Mouse (Mus musculus): Measurements from ENCODE around the gene Saal1. TPM values are rescaled to one million over a fixed set of nuclear protein-coding genes. Genes with fewer than 3 reads are reported as not detected.

Saal1 gene
- total and polyA plus RNA-seq, 3 experiments: 13.6 to 26.0 TPM; not detected in 1

DNA sequence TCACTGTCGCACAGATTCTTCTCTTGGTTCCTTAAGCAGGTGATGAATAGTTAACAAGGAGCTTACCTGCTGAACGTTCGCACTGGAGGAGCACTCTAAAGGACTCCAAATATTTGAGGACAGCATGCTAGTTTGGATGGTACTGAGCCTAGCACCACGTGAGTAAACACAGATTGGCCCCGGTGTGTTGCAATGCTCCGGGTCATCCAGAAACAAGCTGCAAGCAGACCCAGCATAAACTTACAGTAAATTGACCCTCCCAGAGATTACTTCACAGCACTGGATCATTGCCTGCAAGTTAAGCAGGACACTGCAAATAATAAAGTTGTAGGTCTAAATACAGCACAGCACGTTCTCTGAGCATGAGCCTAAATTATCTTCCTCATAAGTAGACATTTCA, 9.0 kb upstream of the Saal1 start:
- Histone ChIP-seq H3K4me3 (ENCODE audit: control insufficient read depth in 1 of 2, insufficient read depth in 1 of 2, low read depth in 2 of 2, low read length in 2 of 2) (no peak overlapping the region), H3K9me3 (replicated peaks; ENCODE audit: insufficient read depth, low read length) (no peaks in the 10 kb centered on the region), H3K9ac (ENCODE audit: control insufficient read depth, low read depth, low read length, poor library complexity, severe bottlenecking) (no peak overlapping the region), H3K79me2 (ENCODE audit: control insufficient read depth, insufficient read depth, low read length, poor library complexity) (no peaks in the 10 kb centered on the region), H3K27ac (ENCODE audit: control insufficient read depth, low read depth, low read length) (no peak overlapping the region), H3K27me3 (ENCODE audit: control insufficient read depth in 1 of 2, insufficient read depth in 2 of 2, low read length in 2 of 2) (peaks cover 0 to 3% of the 10 kb centered on the region in 2 experiments; a peak in 1 of 4 replicates), H3K4me1 (ENCODE audit: control insufficient read depth in 1 of 2, insufficient read depth in 2 of 2, low read length in 2 of 2) (peaks cover 6 to 12% of the 10 kb centered on the region in 2 experiments), H3K36me3 (ENCODE audit: control insufficient read depth in 1 of 2, insufficient read depth in 2 of 2, low read length in 2 of 2) (no peaks in the 10 kb centered on the region)
- no peak for DNase-seq (ENCODE audit: low read depth, low spot score)
- TF ChIP-seq MAX (IDR thresholded peaks at IDR 0.05; ENCODE audit: low read length) (no peak), KAT2A (conservative IDR thresholded peaks at IDR 0.05; ENCODE audit: low read depth, low read length) (no peak), ETS1 (IDR thresholded peaks at IDR 0.05; ENCODE audit: low read depth, low read length) (no peak), JUND (IDR thresholded peaks at IDR 0.05; ENCODE audit: low read depth, low read length) (no peak), ZKSCAN1 (IDR thresholded peaks at IDR 0.05; ENCODE audit: low read depth, low read length) (no peak), MEF2A (IDR thresholded peaks at IDR 0.05; ENCODE audit: extremely low read depth, insufficient replicate concordance, low read depth, low read length, poor library complexity, severe bottlenecking) (no peak), MXI1 (IDR thresholded peaks at IDR 0.05; ENCODE audit: low read depth, low read length) (no peak), NELFE (IDR thresholded peaks at IDR 0.05; ENCODE audit: low read depth, low read length) (no peak), GABPA (IDR thresholded peaks at IDR 0.05; ENCODE audit: low read depth, low read length) (no peak), MYB (IDR thresholded peaks at IDR 0.05; ENCODE audit: low read depth, low read length) (no peak), TBP (IDR thresholded peaks at IDR 0.05; ENCODE audit: low read depth, low read length) (no peak), CHD1 (IDR thresholded peaks at IDR 0.05; ENCODE audit: low read depth, low read length) (no peak), ZC3H11A (IDR thresholded peaks at IDR 0.05; ENCODE audit: low read depth, low read length) (no peak)

DNA sequence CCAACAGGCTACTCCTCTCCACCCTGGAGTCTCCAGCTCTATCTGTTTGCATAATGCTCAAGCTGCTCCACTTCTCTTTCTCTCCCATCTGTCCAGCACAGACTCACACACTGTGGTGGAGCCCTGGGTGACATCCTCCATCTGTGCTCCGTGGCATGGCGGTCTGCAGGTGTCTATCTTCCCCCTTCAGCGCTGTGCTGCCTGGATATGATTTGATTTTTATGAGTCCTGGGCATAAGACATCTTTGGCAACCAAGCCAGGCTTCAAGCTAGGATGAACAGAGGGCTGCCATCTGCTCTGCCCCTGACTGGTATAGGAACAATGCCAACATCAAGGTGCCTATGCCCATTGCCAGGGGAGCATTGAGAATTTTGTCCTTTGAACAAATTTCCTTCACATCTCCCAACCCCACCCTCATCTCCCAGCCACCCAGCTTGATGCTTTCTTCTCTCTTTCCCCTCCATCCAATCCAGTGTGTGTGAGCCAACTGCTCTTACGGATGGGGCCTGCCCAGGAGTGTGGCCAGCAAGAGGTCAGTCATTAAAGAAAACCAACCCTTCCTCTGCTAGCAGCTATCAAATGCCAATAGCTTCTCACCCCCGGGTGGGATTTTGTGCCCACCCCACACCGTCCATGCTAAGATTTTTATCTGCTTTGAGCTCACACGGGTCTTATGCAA, 8.3 kb upstream of the Saal1 start:
- no peak overlapping the region for H3K27ac ChIP-seq (ENCODE audit: control insufficient read depth, low read depth, low read length)
- H3K4me1 ChIP-seq (ENCODE audit: control insufficient read depth in 1 of 2, insufficient read depth in 2 of 2, low read length in 2 of 2): peaks cover 8 to 9% of the 10 kb centered on the region in 2 experiments; a peak in 3 of 4 replicates

More for the DNA sequence above, 8.3 kb upstream of the Saal1 start:
- no peak for DNase-seq (ENCODE audit: low read depth, low spot score)
- Histone ChIP-seq H3K36me3 (ENCODE audit: control insufficient read depth in 1 of 2, insufficient read depth in 2 of 2, low read length in 2 of 2) (no peaks in the 10 kb centered on the region; a peak in 1 of 4 replicates), H3K27me3 (ENCODE audit: control insufficient read depth in 1 of 2, insufficient read depth in 2 of 2, low read length in 2 of 2) (peaks cover 0 to 3% of the 10 kb centered on the region in 2 experiments; a peak in 1 of 4 replicates), H3K9me3 (replicated peaks; ENCODE audit: insufficient read depth, low read length) (no peaks in the 10 kb centered on the region), H3K4me3 (ENCODE audit: control insufficient read depth in 1 of 2, insufficient read depth in 1 of 2, low read depth in 2 of 2, low read length in 2 of 2) (no peak overlapping the region), H3K79me2 (ENCODE audit: control insufficient read depth, insufficient read depth, low read length, poor library complexity) (no peaks in the 10 kb centered on the region), H3K9ac (ENCODE audit: control insufficient read depth, low read depth, low read length, poor library complexity, severe bottlenecking) (no peak overlapping the region)
- TF ChIP-seq TAL1 (IDR thresholded peaks at IDR 0.05; ENCODE audit: low read length) (no peak), RCOR1 (IDR thresholded peaks at IDR 0.05; ENCODE audit: low read depth, low read length) (no peak), NRF1 (IDR thresholded peaks at IDR 0.05; ENCODE audit: insufficient read depth, low read depth, low read length, poor library complexity, severe bottlenecking) (no peak), JUND (IDR thresholded peaks at IDR 0.05; ENCODE audit: low read depth, low read length) (no peak), POLR2A (IDR thresholded peaks at IDR 0.05; ENCODE audit: control insufficient read depth in 1 of 2, insufficient read depth in 1 of 2, low read depth in 1 of 2, low read length in 2 of 2, poor library complexity in 1 of 2) (no peak), SMC3 (IDR thresholded peaks at IDR 0.05; ENCODE audit: low read depth, low read length) (no peak), MAFK (IDR thresholded peaks at IDR 0.05; ENCODE audit: borderline replicate concordance, low read depth, low read length) (no peak), TBP (IDR thresholded peaks at IDR 0.05; ENCODE audit: low read depth, low read length) (no peak), NELFE (IDR thresholded peaks at IDR 0.05; ENCODE audit: low read depth, low read length) (no peak), GABPA (IDR thresholded peaks at IDR 0.05; ENCODE audit: low read depth, low read length) (no peak), HCFC1 (IDR thresholded peaks at IDR 0.05; ENCODE audit: low read depth, low read length) (no peak), CHD2 (IDR thresholded peaks at IDR 0.05; ENCODE audit: low read length) (no peak), GATA1 (IDR thresholded peaks at IDR 0.05; ENCODE audit: low read depth, low read length) (no peak), E2F4 (IDR thresholded peaks at IDR 0.05; ENCODE audit: borderline replicate concordance, low read depth, low read length) (no peak), MEF2A (IDR thresholded peaks at IDR 0.05; ENCODE audit: extremely low read depth, insufficient replicate concordance, low read depth, low read length, poor library complexity, severe bottlenecking) (no peak)
